Mouse (Mus musculus): ENCODE data around the gene Myo15b.

- TF ChIP-seq TAL1 (IDR thresholded peaks at IDR 0.05; ENCODE audit: low read length) (no peak), GATA1 (IDR thresholded peaks at IDR 0.05; ENCODE audit: low read length) (no peak)
Measured at GRCm38 (mm10) chr11:115929031-115929430, 70.8 kb downstream of the Myo15b start.

All from erythroblast, embryonic 14.5 days (primary cell).